Mouse (Mus musculus) stomach, postnatal 0 days (tissue): ENCODE data around the gene Car14.

Experiments used
- CTCF ChIP-seq: IDR thresholded peaks from 2 replicates; pipeline ENCODE4 v1.5.1; 2016; ENCODE audit warnings: antibody characterized with exemption, low read depth, mild to moderate bottlenecking, moderate library complexity
- EP300 ChIP-seq: optimal IDR thresholded peaks from 2 replicates; pipeline ENCODE3; 2016; ENCODE audit warnings: antibody characterized with exemption

DNA sequence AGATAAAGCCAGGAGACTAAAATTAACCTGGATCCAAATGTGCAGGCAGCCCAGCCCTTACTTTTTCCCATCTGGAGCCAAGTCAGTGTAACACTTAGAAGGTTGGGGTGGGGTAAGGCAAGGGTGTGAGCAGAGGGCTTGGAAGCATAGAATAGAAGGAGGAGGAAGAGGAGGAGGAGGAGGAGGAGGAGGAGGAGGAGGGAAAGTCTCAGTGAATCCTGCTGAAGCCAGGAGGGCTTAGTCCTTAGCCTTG lies 2.2 kb downstream of the Car14 start:
- TF ChIP-seq CTCF (no peak), EP300 (no peak)
